Mouse (Mus musculus) forebrain, embryonic 14.5 days (tissue): ENCODE data around the gene Rnase12. TPM values are rescaled to one million over a fixed set of nuclear protein-coding genes. Genes with fewer than 3 reads are reported as not detected.

ENCODE experiments used
- ATAC-seq: fragments of 200-750 bp; cut with Nextera tagmentation; 2 replicates; pipeline ENCODE4 v1.8.0; 2017; ENCODE audit warnings: mild to moderate bottlenecking, moderate library complexity
- DNase-seq: peaks from one replicate; pipeline ENCODE4 v3.0.0-alpha.2; 2015; ENCODE audit warnings: low spot score
- H3K27ac ChIP-seq: fragments of 300-500 bp; sonication (generic); 2 replicates; pipeline ENCODE4 v1.5.1; 2014; ENCODE audit warnings: low read depth, mild to moderate bottlenecking, control low read depth, low read length, moderate library complexity
- H3K27me3 ChIP-seq: fragments of 300-500 bp; sonication (generic); replicated peaks from 2 replicates; pipeline ENCODE4 v1.6.1; 2014; ENCODE audit warnings: low read length, control low read depth, mixed read lengths; ENCODE audit not compliant: control insufficient read depth, insufficient read depth
- H3K36me3 ChIP-seq: fragments of 300-500 bp; sonication (generic); 2 replicates; pipeline ENCODE4 v1.6.1; 2014; ENCODE audit warnings: low read length, control low read depth; ENCODE audit not compliant: control insufficient read depth, insufficient read depth
- H3K4me1 ChIP-seq: fragments of 300-500 bp; sonication (generic); 2 replicates; pipeline ENCODE4 v1.6.1; 2014; ENCODE audit warnings: antibody characterized with exemption, low read length, control low read depth; ENCODE audit not compliant: control insufficient read depth, insufficient read depth
- H3K4me2 ChIP-seq: fragments of 300-500 bp; sonication (generic); 2 replicates; pipeline ENCODE4 v1.6.1; 2014; ENCODE audit warnings: mild to moderate bottlenecking, control low read depth, low read length
- H3K4me3 ChIP-seq: fragments of 300-500 bp; sonication (generic); 2 replicates; pipeline ENCODE4 v1.5.1; 2014; ENCODE audit warnings: low read depth, low read length, control low read depth
- H3K9ac ChIP-seq: fragments of 300-500 bp; sonication (generic); 2 replicates; pipeline ENCODE4 v1.6.1; 2014; ENCODE audit warnings: mild to moderate bottlenecking, low read length, control low read depth, moderate library complexity
- H3K9me3 ChIP-seq: fragments of 300-500 bp; sonication (generic); replicated peaks from 2 replicates; pipeline ENCODE4 v1.6.1; 2016; ENCODE audit warnings: low read length, control low read depth, mixed read lengths; ENCODE audit not compliant: control insufficient read depth
- WGBS: fragments of 180-500 bp; shearing (Covaris S2); extraction: QIAGEN DNeasy Blood & Tissue Kit; methylation state at CpG from one replicate; pipeline ENCODE4 v1.1.7; 2014; 5-methylcytosine and 5-hydroxymethylcytosine counted together
- polyA plus RNA-seq: library from polyadenylated mRNA; unstranded; fragments of >200 nt; fragmentation: Nextera tagmentation; extraction: Ambion mirVana; gene quantifications from 2 replicates; pipeline ENCODE4 v1.2.1, GENCODE M21; 2014

The Rnase12 gene
- polyA plus RNA-seq, 1 experiment from 2014 or later, result not detected

- peaks cover 3% of the 10 kb centered on the region; the same call in 1 of the 2 replicates for H3K27me3 ChIP-seq
- peak overlapping the region; percentile 63 for H3K4me2 ChIP-seq
- H3K9me3 ChIP-seq, result no peaks in the 10 kb centered on the region
- peak overlapping the region; percentile 57 for H3K9ac ChIP-seq
- H3K4me3 ChIP-seq, result peak overlapping the region; percentile 57
- H3K4me1 ChIP-seq, result no peaks in the 10 kb centered on the region
- ATAC-seq (peak; percentile 18), DNase-seq (peak; percentile 83)
- H3K36me3 ChIP-seq, result no peaks in the 10 kb centered on the region
- 0 out of 2 replicates have a peak overlapping the region, but pooled peaks have one; percentile 45 for H3K27ac ChIP-seq
- 1% methylated on average over 23 of the region's 23 CpGs for WGBS
Measured at GRCm38 (mm10) chr14:51088166-51088969, 30.9 kb upstream of the Rnase12 start.

- Histone ChIP-seq H3K9me3 (no peaks in the 10 kb centered on the region), H3K27me3 (peaks cover 3% of the 10 kb centered on the region; the same call in 1 of the 2 replicates), H3K4me2 (peak overlapping the region; percentile 63), H3K9ac (peak overlapping the region; percentile 49; the same call in 1 of the 2 replicates), H3K4me1 (no peaks in the 10 kb centered on the region), H3K36me3 (no peaks in the 10 kb centered on the region), H3K27ac (no peak overlapping the region), H3K4me3 (peak overlapping the region; percentile 57)
- ATAC-seq (no peak), DNase-seq (peak; percentile 35)
- WGBS, result 8% methylated on average over 9 of the region's 9 CpGs
Measured at GRCm38 (mm10) chr14:51087762-51088161, 30.3 kb upstream of the Rnase12 start.

DNA sequence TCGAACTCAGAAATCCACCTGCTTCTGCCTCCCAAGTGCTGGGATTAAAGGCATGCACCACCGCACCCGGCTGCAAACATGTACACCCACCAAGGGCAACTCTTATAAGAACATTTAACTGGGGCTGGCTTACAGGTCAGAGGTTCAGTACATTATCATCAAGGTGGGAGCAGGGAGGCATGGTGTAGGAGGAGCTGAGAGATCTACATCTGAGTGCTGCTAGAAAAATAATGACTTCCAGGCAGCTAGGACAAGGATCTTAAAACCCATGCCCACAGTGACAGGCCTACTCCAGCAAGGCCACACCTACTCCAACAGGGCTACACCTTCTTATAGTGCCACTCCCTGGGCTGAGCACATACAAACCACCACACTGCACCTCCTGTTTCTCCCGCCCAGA lies 28.4 kb upstream of the Rnase12 start:
- WGBS, result 75% methylated on average over 4 of the region's 4 CpGs
- DNase-seq, result no peak
- H3K4me2 ChIP-seq, result no peak overlapping the region
- no peaks in the 10 kb centered on the region for H3K4me1 ChIP-seq
- H3K27ac ChIP-seq, result no peak overlapping the region
- ATAC-seq, result no peak
- no peak overlapping the region for H3K4me3 ChIP-seq
- no peak overlapping the region for H3K9ac ChIP-seq
- no peaks in the 10 kb centered on the region for H3K9me3 ChIP-seq
- H3K36me3 ChIP-seq, result no peaks in the 10 kb centered on the region
- H3K27me3 ChIP-seq, result peaks cover 3% of the 10 kb centered on the region; the same call in 1 of the 2 replicates

DNA sequence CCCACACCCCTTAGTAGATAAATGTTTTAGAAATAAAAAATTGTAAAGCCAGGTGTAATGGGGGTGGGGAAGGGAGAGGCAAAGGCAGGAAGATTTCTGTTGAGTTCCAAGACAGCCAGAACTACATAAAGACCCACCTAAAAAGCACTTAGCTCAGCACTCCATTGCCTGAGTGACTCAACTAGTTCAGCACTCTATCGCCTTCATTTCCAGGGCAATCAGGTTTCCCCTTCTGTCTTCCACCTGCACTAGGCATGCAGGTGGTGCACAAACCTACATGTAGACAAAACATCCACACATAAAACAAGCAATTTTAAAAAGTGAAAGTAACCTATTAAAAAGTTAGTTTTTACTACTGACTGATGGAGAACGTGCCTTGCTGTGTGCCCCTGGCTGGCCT lies 27.6 kb upstream of the Rnase12 start:
- WGBS, result 72% methylated on average over 2 of the region's 2 CpGs
- no peak overlapping the region for H3K27ac ChIP-seq
- no peak overlapping the region for H3K4me3 ChIP-seq
- ATAC-seq (no peak), DNase-seq (no peak)
- H3K36me3 ChIP-seq, result no peaks in the 10 kb centered on the region
- no peaks in the 10 kb centered on the region for H3K4me1 ChIP-seq
- H3K4me2 ChIP-seq, result no peak overlapping the region
- H3K9me3 ChIP-seq, result no peaks in the 10 kb centered on the region
- peaks cover 3% of the 10 kb centered on the region; the same call in 1 of the 2 replicates for H3K27me3 ChIP-seq
- H3K9ac ChIP-seq, result no peak overlapping the region

GRCm38 (mm10) chr14:51083805-51084204 lies 26.3 kb upstream of the Rnase12 start:
- no peaks in the 10 kb centered on the region for H3K4me1 ChIP-seq
- peak overlapping the region; percentile 44; the same call in 1 of the 2 replicates for H3K4me3 ChIP-seq
- no peaks in the 10 kb centered on the region for H3K9me3 ChIP-seq
- WGBS, result 9% methylated on average over 7 of the region's 7 CpGs
- H3K4me2 ChIP-seq, result peak overlapping the region; percentile 74
- DNase-seq (no peak), ATAC-seq (no peak)
- H3K9ac ChIP-seq, result no peak overlapping the region; the same call in 1 of the 2 replicates
- no peaks in the 10 kb centered on the region for H3K36me3 ChIP-seq
- H3K27me3 ChIP-seq, result peaks cover 3% of the 10 kb centered on the region; the same call in 1 of the 2 replicates
- no peak overlapping the region for H3K27ac ChIP-seq

GRCm38 (mm10) chr14:51082599-51083581 lies 25.4 kb upstream of the Rnase12 start:
- DNase-seq (peak; percentile 66), ATAC-seq (peak; percentile 65)
- peak overlapping the region; percentile 60 for H3K9ac ChIP-seq
- H3K4me2 ChIP-seq, result peak overlapping the region; percentile 74
- no peaks in the 10 kb centered on the region for H3K4me1 ChIP-seq
- peak overlapping the region; percentile 44 for H3K4me3 ChIP-seq
- H3K27ac ChIP-seq, result no peak overlapping the region
- H3K27me3 ChIP-seq, result peaks cover 3% of the 10 kb centered on the region; the same call in 1 of the 2 replicates
- H3K36me3 ChIP-seq, result no peaks in the 10 kb centered on the region
- no peaks in the 10 kb centered on the region for H3K9me3 ChIP-seq
- WGBS, result 2% methylated on average over 40 of the region's 40 CpGs

DNA sequence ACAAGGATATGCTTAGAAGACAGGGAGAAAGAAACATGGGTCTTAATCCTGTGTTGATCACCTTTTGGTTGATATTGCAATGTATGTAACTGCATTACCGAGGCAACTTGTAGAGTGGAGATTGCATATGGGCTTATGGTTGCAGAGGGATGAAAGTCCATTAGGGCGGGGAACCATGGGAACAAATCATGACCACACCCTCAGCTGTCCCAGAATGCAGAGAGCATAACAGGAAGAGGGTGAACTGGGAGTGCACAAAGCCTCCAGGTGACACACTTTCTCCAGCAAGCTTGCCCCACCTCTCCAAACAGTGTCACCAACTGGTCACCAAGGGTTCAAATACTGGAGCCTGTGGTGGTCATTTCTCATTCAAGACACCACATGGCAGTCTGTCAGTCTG lies 23.6 kb upstream of the Rnase12 start:
- 90% methylated on average over 2 of the region's 2 CpGs for WGBS
- H3K27me3 ChIP-seq, result peaks cover 3% of the 10 kb centered on the region; the same call in 1 of the 2 replicates
- H3K9ac ChIP-seq, result no peak overlapping the region
- no peaks in the 10 kb centered on the region for H3K9me3 ChIP-seq
- DNase-seq (no peak), ATAC-seq (no peak)
- H3K4me2 ChIP-seq, result no peak overlapping the region
- no peak overlapping the region for H3K27ac ChIP-seq
- no peak overlapping the region for H3K4me3 ChIP-seq
- H3K4me1 ChIP-seq, result no peaks in the 10 kb centered on the region
- H3K36me3 ChIP-seq, result no peaks in the 10 kb centered on the region

DNA sequence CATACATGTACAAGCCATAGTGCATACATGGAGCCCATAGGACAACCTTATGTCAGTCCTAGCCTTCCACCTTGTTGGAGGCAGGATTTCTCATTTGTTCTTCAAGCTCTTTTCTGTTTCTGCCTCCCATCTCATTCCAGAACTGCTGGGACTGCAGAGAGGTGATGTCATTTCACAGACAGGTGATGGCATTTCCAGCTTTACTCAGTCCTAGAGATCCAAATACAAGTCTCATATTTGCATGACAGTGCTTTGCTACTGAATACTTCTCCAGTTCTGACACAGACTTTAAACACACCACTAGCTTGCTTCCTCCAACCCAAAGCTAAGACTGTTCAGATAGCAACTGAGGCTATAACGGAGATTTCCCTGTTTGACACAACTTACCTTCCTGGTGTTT lies 21.7 kb upstream of the Rnase12 start:
- 0 out of 2 replicates have a peak, but pooled peaks cover 3% of the 10 kb centered on the region for H3K27me3 ChIP-seq
- WGBS, result 85% methylated on average over 1 of the region's 1 CpGs

More for the DNA sequence above, 21.7 kb upstream of the Rnase12 start:
- Histone ChIP-seq H3K4me2 (no peak overlapping the region), H3K4me1 (no peaks in the 10 kb centered on the region), H3K27ac (no peak overlapping the region), H3K36me3 (no peaks in the 10 kb centered on the region), H3K9ac (no peak overlapping the region), H3K4me3 (no peak overlapping the region), H3K9me3 (no peaks in the 10 kb centered on the region)
- no peak for ATAC-seq
- no peak for DNase-seq
